Mouse (Mus musculus): Measurements from ENCODE around the gene Capn7. TPM values are rescaled to one million over a fixed set of nuclear protein-coding genes. Genes with fewer than 3 reads are reported as not detected.

The Capn7 gene
- polyA plus RNA-seq, 1 experiment from 2014 or later, result 35.4 TPM

GRCm38 (mm10) chr14:31369377-31369776, 32.9 kb downstream of the Capn7 start:
- Histone ChIP-seq H3K27ac (ENCODE audit: low read depth, low read length) (no peak overlapping the region), H3K4me2 (no peak overlapping the region), H3K4me3 (ENCODE audit: low read depth, low read length) (no peak overlapping the region), H3K27me3 (ENCODE audit: control insufficient read depth, insufficient read depth, low read length) (no peaks in the 10 kb centered on the region), H3K36me3 (ENCODE audit: control insufficient read depth, insufficient read depth, low read length) (peaks cover 23% of the 10 kb centered on the region), H3K4me1 (ENCODE audit: control insufficient read depth, insufficient read depth, low read length) (no peaks in the 10 kb centered on the region), H3K9me3 (replicated peaks; ENCODE audit: control insufficient read depth, low read length) (no peaks in the 10 kb centered on the region), H3K9ac (ENCODE audit: low read depth, low read length) (no peak overlapping the region)
- 92% methylated on average over 3 of the region's 3 CpGs for WGBS (ENCODE audit: insufficient replicate concordance)
- ATAC-seq (replicated peaks; ENCODE audit: insufficient number of reproducible peaks, low FRiP score, low TSS enrichment), result no peak

GRCm38 (mm10) chr14:31374390-31374789, 38.0 kb downstream of the Capn7 start:
- Histone ChIP-seq H3K27me3 (ENCODE audit: control insufficient read depth, insufficient read depth, low read length) (no peaks in the 10 kb centered on the region), H3K27ac (ENCODE audit: low read depth, low read length) (no peak overlapping the region), H3K4me3 (ENCODE audit: low read depth, low read length) (no peak overlapping the region)

GRCm38 (mm10) chr14:31376331-31376730, 39.9 kb downstream of the Capn7 start:
- Histone ChIP-seq H3K9ac (ENCODE audit: low read depth, low read length) (no peak overlapping the region), H3K4me3 (ENCODE audit: low read depth, low read length) (no peak overlapping the region), H3K27me3 (ENCODE audit: control insufficient read depth, insufficient read depth, low read length) (no peaks in the 10 kb centered on the region), H3K4me2 (no peak overlapping the region), H3K27ac (ENCODE audit: low read depth, low read length) (no peak overlapping the region), H3K36me3 (ENCODE audit: control insufficient read depth, insufficient read depth, low read length) (peaks cover 25% of the 10 kb centered on the region), H3K4me1 (ENCODE audit: control insufficient read depth, insufficient read depth, low read length) (no peaks in the 10 kb centered on the region), H3K9me3 (replicated peaks; ENCODE audit: control insufficient read depth, low read length) (no peaks in the 10 kb centered on the region)
- WGBS (ENCODE audit: insufficient replicate concordance), result 89% methylated on average over 3 of the region's 3 CpGs
- no peak for ATAC-seq (replicated peaks; ENCODE audit: insufficient number of reproducible peaks, low FRiP score, low TSS enrichment)

More at GRCm38 (mm10) chr14:31374390-31374789, 38.0 kb downstream of the Capn7 start:
- Histone ChIP-seq H3K9ac (ENCODE audit: low read depth, low read length) (no peak overlapping the region), H3K36me3 (ENCODE audit: control insufficient read depth, insufficient read depth, low read length) (peaks cover 31% of the 10 kb centered on the region), H3K4me1 (ENCODE audit: control insufficient read depth, insufficient read depth, low read length) (no peaks in the 10 kb centered on the region), H3K9me3 (replicated peaks; ENCODE audit: control insufficient read depth, low read length) (no peaks in the 10 kb centered on the region), H3K4me2 (no peak overlapping the region)
- ATAC-seq (replicated peaks; ENCODE audit: insufficient number of reproducible peaks, low FRiP score, low TSS enrichment), result no peak
- 88% methylated on average over 6 of the region's 6 CpGs for WGBS (ENCODE audit: insufficient replicate concordance)

- no peak for ATAC-seq (replicated peaks; ENCODE audit: insufficient number of reproducible peaks, low FRiP score, low TSS enrichment)
- Histone ChIP-seq H3K27me3 (ENCODE audit: control insufficient read depth, insufficient read depth, low read length) (no peaks in the 10 kb centered on the region), H3K4me3 (ENCODE audit: low read depth, low read length) (no peak overlapping the region), H3K9ac (ENCODE audit: low read depth, low read length) (no peak overlapping the region), H3K4me1 (ENCODE audit: control insufficient read depth, insufficient read depth, low read length) (peaks cover 12% of the 10 kb centered on the region), H3K27ac (ENCODE audit: low read depth, low read length) (no peak overlapping the region), H3K9me3 (replicated peaks; ENCODE audit: control insufficient read depth, low read length) (no peaks in the 10 kb centered on the region), H3K36me3 (ENCODE audit: control insufficient read depth, insufficient read depth, low read length) (no peaks in the 10 kb centered on the region), H3K4me2 (no peak overlapping the region)
- 84% methylated on average over 8 of the region's 8 CpGs for WGBS (ENCODE audit: insufficient replicate concordance)
Measured at GRCm38 (mm10) chr14:31382276-31382675, 45.8 kb downstream of the Capn7 start.

GRCm38 (mm10) chr14:31383470-31384050, 47.1 kb downstream of the Capn7 start:
- Histone ChIP-seq H3K27ac (ENCODE audit: low read depth, low read length) (no peak overlapping the region), H3K27me3 (ENCODE audit: control insufficient read depth, insufficient read depth, low read length) (peaks cover 5% of the 10 kb centered on the region; the same call in 1 of the 2 replicates), H3K36me3 (ENCODE audit: control insufficient read depth, insufficient read depth, low read length) (no peaks in the 10 kb centered on the region), H3K9ac (ENCODE audit: low read depth, low read length) (no peak overlapping the region), H3K4me2 (no peak overlapping the region), H3K4me3 (ENCODE audit: low read depth, low read length) (no peak overlapping the region), H3K4me1 (ENCODE audit: control insufficient read depth, insufficient read depth, low read length) (peaks cover 22% of the 10 kb centered on the region), H3K9me3 (replicated peaks; ENCODE audit: control insufficient read depth, low read length) (no peaks in the 10 kb centered on the region)
- WGBS (ENCODE audit: insufficient replicate concordance), result 86% methylated on average over 11 of the region's 11 CpGs
- no peak for ATAC-seq (replicated peaks; ENCODE audit: insufficient number of reproducible peaks, low FRiP score, low TSS enrichment)

- H3K9ac ChIP-seq (ENCODE audit: low read depth, low read length), result no peak overlapping the region
- ATAC-seq (replicated peaks; ENCODE audit: insufficient number of reproducible peaks, low FRiP score, low TSS enrichment), result no peak
- no peaks in the 10 kb centered on the region for H3K36me3 ChIP-seq (ENCODE audit: control insufficient read depth, insufficient read depth, low read length)
- peaks cover 5% of the 10 kb centered on the region; the same call in 1 of the 2 replicates for H3K27me3 ChIP-seq (ENCODE audit: control insufficient read depth, insufficient read depth, low read length)
- H3K4me2 ChIP-seq, result no peak overlapping the region
- 60% methylated on average over 13 of the region's 13 CpGs for WGBS (ENCODE audit: insufficient replicate concordance)
- H3K4me1 ChIP-seq (ENCODE audit: control insufficient read depth, insufficient read depth, low read length), result peaks cover 22% of the 10 kb centered on the region
- no peak overlapping the region for H3K4me3 ChIP-seq (ENCODE audit: low read depth, low read length)
- H3K9me3 ChIP-seq (replicated peaks; ENCODE audit: control insufficient read depth, low read length), result no peaks in the 10 kb centered on the region
- H3K27ac ChIP-seq (ENCODE audit: low read depth, low read length), result no peak overlapping the region
Measured at GRCm38 (mm10) chr14:31384366-31385323, 48.2 kb downstream of the Capn7 start.

GRCm38 (mm10) chr14:31385406-31385805, 49.0 kb downstream of the Capn7 start:
- no peak for ATAC-seq (replicated peaks; ENCODE audit: insufficient number of reproducible peaks, low FRiP score, low TSS enrichment)
- WGBS (ENCODE audit: insufficient replicate concordance), result 81% methylated on average over 5 of the region's 5 CpGs
- H3K9ac ChIP-seq (ENCODE audit: low read depth, low read length), result no peak overlapping the region

GRCm38 (mm10) chr14:31385977-31386697, 49.7 kb downstream of the Capn7 start:
- H3K27ac ChIP-seq (ENCODE audit: low read depth, low read length), result peak overlapping the region; percentile 65
- H3K9ac ChIP-seq (ENCODE audit: low read depth, low read length), result no peak overlapping the region
- H3K4me2 ChIP-seq, result peak overlapping the region; percentile 18; the same call in 1 of the 2 replicates
- ATAC-seq (replicated peaks; ENCODE audit: insufficient number of reproducible peaks, low FRiP score, low TSS enrichment), result peak; percentile 49; the same call in 1 of the 2 replicates
- H3K9me3 ChIP-seq (replicated peaks; ENCODE audit: control insufficient read depth, low read length), result no peaks in the 10 kb centered on the region
- 39% methylated on average over 13 of the region's 13 CpGs for WGBS (ENCODE audit: insufficient replicate concordance)
- peaks cover 22% of the 10 kb centered on the region for H3K4me1 ChIP-seq (ENCODE audit: control insufficient read depth, insufficient read depth, low read length)
- peaks cover 8% of the 10 kb centered on the region; the same call in 1 of the 2 replicates for H3K27me3 ChIP-seq (ENCODE audit: control insufficient read depth, insufficient read depth, low read length)
- H3K36me3 ChIP-seq (ENCODE audit: control insufficient read depth, insufficient read depth, low read length), result no peaks in the 10 kb centered on the region
- no peak overlapping the region for H3K4me3 ChIP-seq (ENCODE audit: low read depth, low read length)

More at GRCm38 (mm10) chr14:31385406-31385805, 49.0 kb downstream of the Capn7 start:
- no peak overlapping the region for H3K4me3 ChIP-seq (ENCODE audit: low read depth, low read length)
- H3K4me1 ChIP-seq (ENCODE audit: control insufficient read depth, insufficient read depth, low read length), result peaks cover 22% of the 10 kb centered on the region
- no peak overlapping the region for H3K4me2 ChIP-seq
- peaks cover 8% of the 10 kb centered on the region; the same call in 1 of the 2 replicates for H3K27me3 ChIP-seq (ENCODE audit: control insufficient read depth, insufficient read depth, low read length)
- H3K36me3 ChIP-seq (ENCODE audit: control insufficient read depth, insufficient read depth, low read length), result no peaks in the 10 kb centered on the region
- no peak overlapping the region for H3K27ac ChIP-seq (ENCODE audit: low read depth, low read length)
- no peaks in the 10 kb centered on the region for H3K9me3 ChIP-seq (replicated peaks; ENCODE audit: control insufficient read depth, low read length)

Data from heart, embryonic 11.5 days (tissue).